Mouse (Mus musculus): ENCODE data around the gene Tmem211. TPM values are rescaled to one million over a fixed set of nuclear protein-coding genes. Genes with fewer than 3 reads are reported as not detected.

The Tmem211 gene
- polyA plus RNA-seq (2015; fragmentation: Nextera tagmentation; extraction: Ambion mirVana) = not detected in 2 replicates

DNA sequence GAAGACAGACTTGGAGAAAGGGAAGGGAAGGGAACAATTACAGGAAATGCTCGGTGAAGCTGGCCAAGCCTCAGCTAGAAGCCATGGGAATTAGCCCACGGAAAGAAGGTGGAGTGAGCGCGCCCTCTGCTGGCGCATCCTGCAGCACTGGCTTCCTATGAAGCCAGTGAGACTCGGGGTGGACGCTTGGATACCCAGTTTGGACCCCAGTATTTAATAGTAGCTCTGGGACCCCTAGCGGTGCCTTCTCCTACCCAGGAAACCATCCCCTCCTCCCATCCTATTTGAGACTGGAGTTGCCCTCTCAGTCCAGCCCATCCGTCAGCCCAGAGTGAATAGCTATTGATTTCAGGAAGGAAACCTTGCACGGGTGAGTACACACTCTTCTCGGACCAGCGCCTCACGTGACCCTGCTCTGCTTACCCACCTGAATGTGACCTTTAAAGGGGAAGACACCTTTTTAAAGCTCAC, at the start of gene Tmem211:
Gene Tmem211 (plus strand): TSS at position 278 of the 471 bp plus-strand sequence.
- peak; percentile 51; the same call in 1 of the 2 replicates for TF ChIP-seq EP300 (IDR thresholded peaks at IDR 0.05)
- peak; percentile 94 for TF ChIP-seq CTCF (IDR thresholded peaks at IDR 0.05)
- peak within 1 kb of the TSS; percentile 49 for H3K4me2 ChIP-seq (replicated peaks; ENCODE audit: low read depth, low read length)
- ATAC-seq (peak; percentile 87), DNase-seq (ENCODE audit: low spot score) (peak; percentile 91)
- H3K9ac ChIP-seq (replicated peaks; ENCODE audit: low read depth) = 0 out of 2 replicates have a peak within 1 kb of the TSS, but pooled peaks have one; percentile 17
- H3K9me3 ChIP-seq (ENCODE audit: low read length) = no peaks in the 10 kb centered on the region
- peak within 1 kb of the TSS; percentile 44; the same call in 1 of the 2 replicates for H3K27ac ChIP-seq (ENCODE audit: low read length)
- 2% methylated on average over 13 of the region's 13 CpGs for WGBS
- no peaks in the 10 kb centered on the region for H3K27me3 ChIP-seq (replicated peaks; ENCODE audit: insufficient read depth, low read length)
- H3K4me1 ChIP-seq (ENCODE audit: insufficient read depth, low read depth, low read length) = no peaks in the 10 kb centered on the region
- H3K4me3 ChIP-seq (ENCODE audit: low read depth, low read length) = no peak within 1 kb of the TSS; the same call in 1 of the 2 replicates
- no peaks in the 10 kb centered on the region for H3K36me3 ChIP-seq (ENCODE audit: insufficient read depth, low read length)

DNA sequence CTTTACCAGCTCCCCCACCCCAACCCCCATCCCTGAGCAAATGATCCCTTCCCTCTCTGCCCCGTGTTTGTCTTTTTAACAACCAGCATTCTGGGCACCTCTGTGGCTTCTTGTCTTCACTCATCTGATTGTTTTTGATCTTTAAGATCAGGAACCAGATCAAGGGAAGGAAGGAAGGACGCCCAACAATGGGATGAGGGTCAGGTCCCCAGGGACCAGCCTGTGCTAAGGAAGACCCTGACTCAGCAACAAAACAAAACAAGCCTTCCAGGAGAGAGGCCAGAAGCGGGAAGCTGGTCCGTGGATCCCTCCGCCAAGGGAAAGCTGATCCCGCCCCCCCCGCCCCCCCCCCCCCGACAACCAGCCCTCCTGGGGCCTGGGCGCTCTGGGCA, 47.3 kb upstream of the Tmem211 start:
- H3K27ac ChIP-seq (ENCODE audit: low read length) = no peak overlapping the region
- peak overlapping the region; percentile 51 for H3K4me2 ChIP-seq (replicated peaks; ENCODE audit: low read depth, low read length)
- ATAC-seq (no peak), DNase-seq (ENCODE audit: low spot score) (no peak)
- no peak overlapping the region for H3K9ac ChIP-seq (replicated peaks; ENCODE audit: low read depth)
- H3K4me1 ChIP-seq (ENCODE audit: insufficient read depth, low read depth, low read length) = no peaks in the 10 kb centered on the region
- H3K4me3 ChIP-seq (ENCODE audit: low read depth, low read length) = no peak overlapping the region
- no peaks in the 10 kb centered on the region for H3K27me3 ChIP-seq (replicated peaks; ENCODE audit: insufficient read depth, low read length)
- no peaks in the 10 kb centered on the region for H3K9me3 ChIP-seq (ENCODE audit: low read length)
- TF ChIP-seq CTCF (IDR thresholded peaks at IDR 0.05) (no peak), EP300 (IDR thresholded peaks at IDR 0.05) (no peak)
- WGBS = 21% methylated on average over 5 of the region's 9 CpGs
- no peaks in the 10 kb centered on the region for H3K36me3 ChIP-seq (ENCODE audit: insufficient read depth, low read length)

DNA sequence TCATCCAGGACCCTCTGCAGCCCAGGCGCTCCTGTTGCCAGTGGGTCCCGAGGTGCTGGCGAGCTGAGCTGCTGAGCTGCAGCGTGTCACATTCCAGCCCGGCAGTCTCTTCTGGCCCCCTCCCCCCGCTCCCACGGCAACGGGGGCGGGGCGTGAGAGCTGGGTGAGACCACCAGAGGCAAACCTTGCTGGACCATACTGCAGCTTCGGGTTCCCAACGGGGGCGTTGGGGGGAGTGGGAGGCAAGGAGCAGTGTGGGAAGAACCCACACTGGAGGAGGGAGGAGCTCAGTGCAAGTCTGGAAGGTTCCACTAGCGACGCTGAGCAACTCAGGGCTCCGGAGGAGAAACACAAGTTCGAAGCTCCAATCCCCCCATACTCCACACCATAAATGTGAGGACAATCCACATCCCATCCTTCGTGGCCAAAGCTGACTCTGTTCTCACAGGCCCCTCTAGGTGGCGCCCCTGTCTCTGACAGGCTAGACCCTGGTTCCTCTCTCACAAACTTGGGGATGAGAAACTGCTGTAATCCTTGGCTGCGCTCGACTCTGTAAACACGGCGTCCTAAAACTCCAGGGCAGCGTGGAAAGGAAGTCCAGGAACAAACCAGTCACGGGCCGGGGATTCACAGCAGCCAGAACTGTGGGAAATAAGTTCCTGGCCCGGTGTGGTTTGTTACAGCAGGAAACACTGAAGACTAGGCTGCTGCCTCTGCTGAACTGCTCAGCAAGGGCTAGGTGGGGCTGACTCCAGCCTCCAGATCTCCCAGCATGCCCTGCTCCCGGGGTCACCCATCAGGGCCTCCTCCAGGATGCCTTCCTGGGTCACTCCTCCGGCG, 46.6 kb upstream of the Tmem211 start:
- DNase-seq (ENCODE audit: low spot score) = peak; percentile 92
- Histone ChIP-seq H3K36me3 (ENCODE audit: insufficient read depth, low read length) (no peaks in the 10 kb centered on the region), H3K4me3 (ENCODE audit: low read depth, low read length) (peak overlapping the region; percentile 15; the same call in 1 of the 2 replicates), H3K27me3 (replicated peaks; ENCODE audit: insufficient read depth, low read length) (no peaks in the 10 kb centered on the region), H3K27ac (ENCODE audit: low read length) (peak overlapping the region; percentile 57), H3K9me3 (ENCODE audit: low read length) (no peaks in the 10 kb centered on the region), H3K9ac (replicated peaks; ENCODE audit: low read depth) (no peak overlapping the region), H3K4me2 (replicated peaks; ENCODE audit: low read depth, low read length) (peak overlapping the region; percentile 51), H3K4me1 (ENCODE audit: insufficient read depth, low read depth, low read length) (no peaks in the 10 kb centered on the region)
- 4% methylated on average over 21 of the region's 30 CpGs for WGBS
- ATAC-seq = peak; percentile 91
- TF ChIP-seq EP300 (IDR thresholded peaks at IDR 0.05) (peak; percentile 58; the same call in 1 of the 2 replicates), CTCF (IDR thresholded peaks at IDR 0.05) (peak; percentile 95)

DNA sequence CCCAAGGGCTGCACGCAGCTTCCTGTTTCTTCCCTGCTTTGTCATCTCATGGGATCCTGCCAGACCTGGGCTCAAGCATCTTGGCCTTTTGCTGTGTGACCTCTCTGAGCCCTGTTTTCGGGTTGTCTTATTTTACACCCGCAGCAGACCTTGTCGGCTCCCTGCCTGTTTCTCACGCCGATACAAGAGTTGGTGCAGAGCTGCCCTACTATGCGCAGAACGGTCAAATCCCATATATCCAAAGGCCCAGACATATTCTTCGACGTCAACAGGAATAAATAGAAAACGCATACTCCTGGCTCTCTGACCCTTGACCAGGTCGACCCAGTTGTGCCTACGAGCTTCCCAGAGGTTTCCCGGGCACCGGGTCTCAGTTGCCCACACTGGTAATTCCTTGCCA, 46.0 kb upstream of the Tmem211 start:
- peak overlapping the region; percentile 51; the same call in 1 of the 2 replicates for H3K4me2 ChIP-seq (replicated peaks; ENCODE audit: low read depth, low read length)
- no peak for TF ChIP-seq EP300 (IDR thresholded peaks at IDR 0.05)
- no peak for TF ChIP-seq CTCF (IDR thresholded peaks at IDR 0.05)
- H3K27ac ChIP-seq (ENCODE audit: low read length) = peak overlapping the region; percentile 57
- ATAC-seq (no peak), DNase-seq (ENCODE audit: low spot score) (no peak)
- no peaks in the 10 kb centered on the region for H3K36me3 ChIP-seq (ENCODE audit: insufficient read depth, low read length)
- no peaks in the 10 kb centered on the region for H3K4me1 ChIP-seq (ENCODE audit: insufficient read depth, low read depth, low read length)
- H3K27me3 ChIP-seq (replicated peaks; ENCODE audit: insufficient read depth, low read length) = no peaks in the 10 kb centered on the region
- 74% methylated on average over 15 of the region's 15 CpGs for WGBS
- H3K9me3 ChIP-seq (ENCODE audit: low read length) = no peaks in the 10 kb centered on the region
- peak overlapping the region; percentile 15; the same call in 1 of the 2 replicates for H3K4me3 ChIP-seq (ENCODE audit: low read depth, low read length)
- no peak overlapping the region for H3K9ac ChIP-seq (replicated peaks; ENCODE audit: low read depth)

DNA sequence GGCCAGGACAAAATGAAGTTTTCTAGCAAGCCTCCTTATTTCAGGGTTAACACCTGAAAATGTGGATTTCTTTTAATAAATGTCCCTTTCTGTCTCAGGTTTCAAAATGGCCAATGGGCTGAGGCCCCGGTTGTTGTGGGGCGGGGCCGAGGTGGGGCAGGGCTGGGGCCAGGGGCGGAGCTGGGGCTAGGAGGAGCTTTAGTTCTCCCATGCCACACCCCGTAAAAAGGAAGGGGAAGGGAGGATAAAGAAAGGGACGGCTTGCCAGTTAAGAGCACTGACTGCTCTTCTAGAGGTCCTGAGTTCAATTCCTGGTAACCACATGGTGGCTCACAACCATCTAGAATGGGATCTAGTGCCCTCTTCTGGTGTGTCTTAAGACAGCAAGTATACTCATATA, 45.3 kb upstream of the Tmem211 start:
- H3K4me2 ChIP-seq (replicated peaks; ENCODE audit: low read depth, low read length) = no peak overlapping the region
- no peaks in the 10 kb centered on the region for H3K27me3 ChIP-seq (replicated peaks; ENCODE audit: insufficient read depth, low read length)
- H3K4me3 ChIP-seq (ENCODE audit: low read depth, low read length) = no peak overlapping the region
- no peak for ATAC-seq
- no peaks in the 10 kb centered on the region for H3K4me1 ChIP-seq (ENCODE audit: insufficient read depth, low read depth, low read length)
- no peaks in the 10 kb centered on the region for H3K9me3 ChIP-seq (ENCODE audit: low read length)
- TF ChIP-seq CTCF (IDR thresholded peaks at IDR 0.05) (0 out of 2 replicates have a peak, but pooled peaks have one; percentile 3), EP300 (IDR thresholded peaks at IDR 0.05) (no peak)
- H3K9ac ChIP-seq (replicated peaks; ENCODE audit: low read depth) = no peak overlapping the region
- H3K27ac ChIP-seq (ENCODE audit: low read length) = peak overlapping the region; percentile 57; the same call in 1 of the 2 replicates
- no peaks in the 10 kb centered on the region for H3K36me3 ChIP-seq (ENCODE audit: insufficient read depth, low read length)
- DNase-seq (ENCODE audit: low spot score) = peak; percentile 47
- 41% methylated on average over 6 of the region's 6 CpGs for WGBS

DNA sequence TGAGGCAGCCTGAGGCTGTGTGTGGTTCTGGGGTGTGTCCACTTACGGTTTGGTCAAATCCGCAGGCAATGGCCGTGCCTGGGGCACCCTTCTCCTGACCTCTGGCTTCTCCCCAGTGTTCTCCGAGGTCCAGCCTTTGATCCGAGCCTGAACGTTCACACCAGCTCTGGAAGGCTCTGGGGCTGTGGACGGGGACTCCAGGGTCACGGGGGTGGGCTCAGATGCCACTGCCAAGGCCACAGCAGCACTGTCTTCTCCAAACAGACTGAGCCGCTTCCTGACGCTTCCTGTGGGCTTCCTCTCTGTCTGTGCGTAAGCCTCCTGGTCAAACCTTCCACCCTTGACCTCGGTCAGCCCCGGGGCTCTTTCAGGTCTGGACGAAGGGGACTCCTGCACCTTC, 36.2 kb upstream of the Tmem211 start:
- DNase-seq (ENCODE audit: low spot score) (no peak), ATAC-seq (peak; percentile 43)
- H3K4me2 ChIP-seq (replicated peaks; ENCODE audit: low read depth, low read length) = no peak overlapping the region
- H3K27me3 ChIP-seq (replicated peaks; ENCODE audit: insufficient read depth, low read length) = no peaks in the 10 kb centered on the region
- no peak overlapping the region for H3K27ac ChIP-seq (ENCODE audit: low read length)
- no peaks in the 10 kb centered on the region; the same call in 1 of the 2 replicates for H3K4me1 ChIP-seq (ENCODE audit: insufficient read depth, low read depth, low read length)
- no peak overlapping the region for H3K9ac ChIP-seq (replicated peaks; ENCODE audit: low read depth)
- no peak for TF ChIP-seq CTCF (IDR thresholded peaks at IDR 0.05)
- H3K9me3 ChIP-seq (ENCODE audit: low read length) = no peaks in the 10 kb centered on the region
- 57% methylated on average over 14 of the region's 14 CpGs for WGBS
- no peaks in the 10 kb centered on the region for H3K36me3 ChIP-seq (ENCODE audit: insufficient read depth, low read length)
- H3K4me3 ChIP-seq (ENCODE audit: low read depth, low read length) = no peak overlapping the region
